Mouse (Mus musculus) spleen, adult 12 weeks (tissue): ENCODE measurements at regions not wholly inside any gene's neighbourhood (a gene's known extent, or its start where the extent isn't known, plus 50 kb on each side); places are given as distances from the start of the nearest gene placed in this dataset.

ENCODE experiments used
- DNase-seq: peaks from one replicate; pipeline ENCODE4 v3.0.0; 2022; ENCODE audit warnings: low spot score

DNA sequence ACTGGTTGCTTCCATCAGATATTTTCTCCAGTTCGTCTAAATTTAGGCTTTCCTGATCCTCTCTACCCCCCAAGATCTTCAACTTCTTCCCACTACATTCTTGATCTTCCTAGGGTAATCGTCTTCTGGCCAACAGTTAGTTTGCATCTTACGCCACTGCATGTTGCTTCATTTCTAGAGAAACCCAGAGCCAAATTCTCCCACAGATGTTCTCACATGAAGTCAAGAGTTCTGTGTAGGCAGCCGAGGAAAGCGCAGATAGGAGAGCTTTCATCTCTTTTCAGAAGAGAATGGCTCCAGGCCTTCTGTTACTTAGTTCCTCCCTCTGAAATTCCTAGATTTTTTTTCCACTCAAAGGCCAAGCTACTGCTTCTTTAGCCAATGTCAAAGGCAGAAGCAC lies 179.9 kb downstream of the Fgf10 start:
- DNase-seq = no peak

GRCm38 (mm10) chr13:118850708-118851107 lies 181.1 kb downstream of the Fgf10 start:
- DNase-seq = no peak

GRCm38 (mm10) chr13:118886339-118886810 lies 216.8 kb downstream of the Fgf10 start:
- no peak for DNase-seq

DNA sequence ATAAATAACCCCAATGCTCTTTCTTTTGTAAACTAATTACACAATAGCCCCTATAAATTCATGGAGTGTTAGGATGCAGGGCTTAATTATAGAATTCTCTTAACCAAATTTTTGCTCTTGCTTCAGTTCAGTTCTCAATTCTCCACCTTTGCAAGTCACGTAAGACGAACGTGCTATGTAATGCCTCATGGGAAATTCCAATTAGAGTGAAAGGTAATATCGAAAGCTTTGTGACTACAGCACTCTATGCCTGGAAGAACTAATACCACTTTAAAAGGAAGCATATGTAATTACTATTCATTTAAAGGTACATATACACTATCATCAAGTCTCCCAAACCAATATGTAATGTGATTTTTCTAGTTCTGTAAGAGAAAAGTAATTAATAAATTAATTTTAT lies 225.5 kb downstream of the Fgf10 start:
- no peak for DNase-seq

GRCm38 (mm10) chr13:118901950-118902349 lies 232.4 kb downstream of the Fgf10 start:
- DNase-seq = no peak

- no peak for DNase-seq
Measured at GRCm38 (mm10) chr13:118910351-118910750, 240.8 kb downstream of the Fgf10 start.

GRCm38 (mm10) chr13:118940786-118941185 lies 271.2 kb downstream of the Fgf10 start:
- no peak for DNase-seq

- DNase-seq = no peak
Measured at GRCm38 (mm10) chr13:118966120-118966676, 296.6 kb downstream of the Fgf10 start.

DNA sequence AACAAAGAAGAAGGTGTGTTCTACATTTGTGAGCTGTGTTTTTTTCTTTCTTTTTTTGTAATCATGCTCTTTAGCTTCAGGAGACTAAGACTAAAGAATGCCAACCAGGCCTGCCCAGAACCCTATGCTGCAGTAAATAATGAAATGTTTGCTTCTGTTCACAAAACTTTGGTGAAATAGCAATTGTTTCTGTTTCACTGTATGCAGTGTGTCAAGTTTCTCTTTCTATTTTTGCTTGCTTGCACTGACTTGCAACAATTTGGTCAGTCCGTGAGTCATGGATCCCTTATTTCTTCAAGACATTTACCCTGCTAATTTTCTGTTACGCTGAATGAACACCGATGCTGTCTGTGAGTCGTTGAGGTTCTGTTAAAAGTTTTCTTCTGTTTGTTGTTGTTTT lies 298.1 kb downstream of the Fgf10 start:
- DNase-seq = no peak

DNA sequence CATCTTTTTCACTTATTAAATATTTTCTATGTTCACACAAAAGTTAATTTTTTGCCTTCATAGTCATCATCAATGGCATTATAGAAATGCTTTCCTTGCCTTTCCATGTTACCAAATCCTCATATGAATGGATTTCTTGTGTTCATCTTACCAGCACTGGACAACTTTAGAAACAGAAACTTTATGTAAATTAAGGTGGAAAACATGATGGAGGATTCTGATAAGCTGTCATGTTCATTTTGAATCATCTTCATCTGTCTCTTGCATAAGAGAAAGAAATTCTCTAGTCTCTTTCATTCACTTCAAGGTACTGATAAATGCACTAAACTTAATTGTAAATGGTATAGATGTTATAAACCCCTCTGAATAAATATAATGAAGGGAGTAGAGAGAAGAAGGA lies 305.4 kb downstream of the Fgf10 start:
- DNase-seq = no peak

GRCm38 (mm10) chr13:118975519-118975918 lies 305.9 kb downstream of the Fgf10 start:
- DNase-seq = no peak

DNA sequence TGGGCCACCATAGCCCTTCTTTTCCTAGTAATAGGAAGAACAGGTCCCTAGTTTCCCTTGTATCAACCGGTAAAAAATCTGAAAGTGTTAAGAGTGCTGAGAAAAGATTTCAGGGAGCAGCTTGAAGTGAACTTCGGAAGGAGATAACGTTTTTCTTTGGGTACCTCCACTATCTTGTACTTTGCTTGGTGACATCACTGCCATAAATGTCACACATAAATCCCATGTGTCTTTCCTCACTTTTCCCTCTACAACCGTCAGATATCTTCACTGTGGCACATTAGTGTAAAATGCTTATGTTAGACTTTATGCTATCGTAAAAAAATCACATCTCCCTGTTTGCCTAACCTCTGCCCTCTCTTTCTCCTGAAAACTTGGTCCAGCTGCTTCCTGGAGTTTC lies 309.9 kb downstream of the Fgf10 start:
- DNase-seq = no peak

DNA sequence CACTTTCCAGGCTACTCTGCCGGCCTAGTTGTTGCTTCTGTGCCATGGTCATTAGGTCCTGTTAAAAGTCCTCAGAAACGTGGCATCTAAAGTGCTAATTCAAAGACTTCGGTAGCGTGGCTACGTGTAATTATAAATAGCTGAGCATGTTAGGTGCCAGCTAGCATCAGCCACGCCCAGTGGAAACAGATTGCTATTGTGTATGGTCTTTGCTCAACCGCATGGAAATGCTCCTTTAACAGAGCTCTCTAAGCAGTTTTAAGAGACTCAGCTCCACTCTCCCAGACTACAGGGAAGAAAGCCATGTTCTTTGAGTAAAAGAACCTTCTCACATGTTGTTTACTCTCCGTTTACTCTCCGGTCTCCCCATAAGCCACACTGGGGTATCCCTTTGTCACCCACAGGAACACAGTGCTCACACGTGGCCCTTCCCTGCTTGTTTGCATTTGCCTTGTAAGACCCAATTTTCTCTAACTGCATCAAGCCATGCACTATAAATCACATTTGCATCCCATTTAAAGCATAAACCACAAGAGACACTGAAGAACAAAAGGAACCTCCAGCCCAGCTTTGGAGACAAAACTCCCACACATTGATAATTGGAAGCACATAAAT lies 311.7 kb downstream of the Fgf10 start:
- DNase-seq = no peak

DNA sequence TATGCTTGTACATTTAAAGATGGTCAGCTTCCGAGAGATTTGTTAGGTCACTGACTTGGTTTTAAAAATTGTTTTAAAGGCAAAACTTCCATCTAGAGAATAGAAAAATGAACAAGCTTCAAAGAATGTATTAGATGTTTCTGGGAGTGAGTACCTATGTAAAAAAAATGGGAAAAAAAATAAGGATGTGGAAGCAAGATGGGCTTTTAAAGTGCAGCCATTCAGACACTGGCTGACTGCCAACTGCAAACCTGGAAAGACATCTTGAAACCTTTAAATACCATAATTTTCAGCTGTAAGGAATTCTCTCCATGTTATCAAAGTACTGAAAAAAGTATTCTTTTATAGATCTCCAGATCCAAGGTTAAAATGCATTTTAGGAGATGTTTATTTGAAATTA lies 315.7 kb downstream of the Fgf10 start:
- no peak for DNase-seq

DNA sequence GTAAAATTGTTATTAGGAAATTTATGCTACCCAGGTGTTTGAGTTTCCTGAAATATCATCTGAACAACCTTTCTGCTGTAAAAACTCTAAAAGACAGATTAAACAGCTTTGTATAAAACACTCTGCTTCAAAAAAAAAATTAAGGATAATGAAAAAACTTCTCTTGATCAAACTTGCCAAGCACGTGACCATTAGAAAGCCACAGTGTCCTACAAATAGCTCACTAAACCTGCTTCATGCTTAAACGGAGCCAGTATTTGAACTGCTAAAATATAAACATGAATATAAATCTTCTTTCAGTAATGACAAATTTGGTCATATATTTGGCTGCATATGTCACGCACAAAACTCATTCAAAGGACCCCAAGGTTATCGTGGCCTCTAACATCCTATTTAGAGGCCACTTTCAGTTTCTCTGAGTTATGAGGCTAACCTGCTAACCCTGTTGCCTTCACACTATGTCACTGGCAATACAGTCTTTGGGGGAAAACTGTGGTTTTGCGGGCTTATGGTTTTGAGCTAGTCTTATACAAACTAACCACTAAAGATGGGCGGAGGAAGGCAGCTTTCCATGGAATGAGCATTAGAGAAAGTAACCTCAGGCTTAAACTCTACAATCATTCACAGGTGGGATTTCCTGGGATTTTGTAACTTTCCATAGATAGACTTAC lies 355.8 kb downstream of the Fgf10 start:
- DNase-seq = no peak

- DNase-seq = no peak
Measured at GRCm38 (mm10) chr13:119039616-119040015, 370.0 kb downstream of the Fgf10 start.

- DNase-seq = no peak
Measured at GRCm38 (mm10) chr13:119045112-119045511, 375.5 kb downstream of the Fgf10 start.

DNA sequence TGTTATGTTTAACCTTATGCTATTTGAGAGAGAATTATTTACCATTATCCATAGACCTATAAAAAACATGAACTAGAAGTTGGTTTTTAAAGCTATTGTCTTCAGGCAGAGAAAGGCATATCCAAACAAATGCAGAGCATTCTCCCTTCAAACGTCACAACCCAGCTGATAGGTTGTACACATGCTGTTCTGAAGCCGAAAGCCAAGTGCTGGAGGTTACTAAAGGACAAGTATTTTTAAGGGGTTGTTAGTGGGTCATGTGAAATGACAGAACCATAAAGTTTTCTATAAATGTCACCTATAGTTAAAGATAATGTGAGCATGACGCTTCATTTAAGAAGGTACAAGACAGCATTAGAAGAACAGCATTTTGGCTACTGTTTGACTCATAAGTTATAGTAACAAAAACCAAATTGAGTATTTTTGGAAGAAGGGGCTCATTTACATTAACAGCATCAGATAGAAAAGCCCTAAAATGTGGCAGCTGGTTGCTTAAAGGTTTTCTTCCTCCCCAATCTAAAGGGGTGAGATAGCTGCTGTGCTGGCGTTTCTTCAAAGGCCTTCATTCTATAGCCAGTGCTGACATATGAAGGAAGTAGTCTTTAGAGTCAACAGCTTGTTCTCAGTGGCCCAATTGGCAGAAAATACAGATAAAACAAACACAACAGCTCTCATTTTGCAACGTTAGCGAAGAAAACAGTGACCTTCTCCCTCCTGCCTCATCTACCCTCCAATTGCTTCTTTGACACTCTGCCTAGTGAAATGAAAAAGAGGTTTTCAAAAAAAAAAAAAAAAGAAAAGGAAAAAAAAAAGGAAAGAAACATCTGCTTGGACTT lies 359.4 kb upstream of the Paip1 start:
- DNase-seq = no peak

DNA sequence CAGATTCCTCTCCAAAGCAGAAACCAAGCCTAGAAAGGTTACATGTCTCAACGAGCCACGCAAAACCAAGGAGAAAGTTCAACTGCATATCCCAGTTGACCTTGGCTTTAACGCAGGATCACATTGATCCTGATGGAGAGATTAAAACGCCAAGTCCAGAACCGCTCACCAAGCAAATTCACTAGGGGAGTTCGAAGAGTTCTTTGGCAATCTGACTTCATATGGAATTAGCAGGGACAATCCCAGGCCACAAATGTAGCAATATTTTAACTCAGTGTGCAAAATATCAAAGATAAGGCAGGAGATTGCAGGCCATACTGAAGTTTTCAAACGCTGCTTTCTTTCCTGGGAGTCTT lies 358.8 kb upstream of the Paip1 start:
- no peak for DNase-seq

GRCm38 (mm10) chr13:119079243-119079642 lies 349.2 kb upstream of the Paip1 start:
- no peak for DNase-seq

DNA sequence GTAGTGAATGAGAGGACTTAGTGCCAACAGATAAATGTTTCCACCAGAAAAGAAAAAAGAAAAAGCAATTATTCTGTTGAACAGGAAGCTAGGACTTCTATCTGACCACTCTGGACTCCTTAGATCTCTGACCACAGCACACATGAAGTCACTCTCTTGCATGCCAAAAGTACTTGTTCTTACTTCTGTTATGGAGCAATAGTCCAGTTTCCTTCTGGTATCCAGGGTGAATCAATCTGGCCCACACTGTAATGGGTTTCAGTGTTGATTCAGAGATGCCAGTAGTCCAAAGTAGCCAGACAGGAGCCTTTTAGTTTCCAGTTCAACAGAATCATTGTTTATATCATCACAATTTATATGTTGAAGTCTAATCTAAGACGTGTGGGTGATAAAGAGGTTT lies 346.7 kb upstream of the Paip1 start:
- DNase-seq = no peak

DNA sequence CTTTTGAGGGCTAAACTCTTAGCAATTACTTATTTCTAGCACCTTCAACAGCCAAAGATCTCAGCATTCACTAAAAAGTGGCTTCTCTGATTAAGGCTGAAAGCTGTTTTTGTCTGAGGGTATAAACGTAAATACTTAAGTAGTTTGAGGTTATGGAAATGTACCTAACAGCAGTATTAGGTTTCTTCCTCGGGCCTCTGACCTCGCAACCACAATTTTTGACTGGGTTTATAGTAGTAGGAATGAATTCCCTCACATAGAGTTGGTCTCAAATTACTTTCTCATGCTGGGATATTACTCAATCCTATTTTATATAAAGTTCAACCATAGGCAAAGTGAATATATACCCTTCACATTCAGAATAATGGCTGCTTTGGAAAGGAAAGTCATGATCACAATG lies 310.5 kb upstream of the Paip1 start:
- DNase-seq = no peak

DNA sequence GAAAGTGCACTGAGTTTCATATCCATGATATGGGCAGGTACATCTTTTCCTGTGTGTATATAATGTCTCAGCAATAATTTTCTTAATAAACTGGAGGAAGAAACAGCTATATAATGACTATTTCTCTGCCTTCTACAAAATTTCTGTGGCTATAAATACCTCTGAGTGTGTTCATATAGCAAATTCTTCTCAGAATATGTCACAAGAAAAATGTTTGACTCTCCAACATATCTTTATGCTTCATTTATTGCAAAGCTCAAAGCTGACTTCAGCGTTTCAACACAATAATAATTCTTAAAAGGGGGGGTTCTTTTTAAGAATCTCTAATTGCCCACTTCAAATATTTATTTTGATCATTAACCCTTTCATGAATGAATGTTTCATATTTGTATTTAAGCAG lies 310.0 kb upstream of the Paip1 start:
- no peak for DNase-seq
